Mouse (Mus musculus): ENCODE results near the gene Chd2.
"Not testable (repeated sequence)": the region's sequence is repeated elsewhere in the genome, so short reads cannot be mapped to it uniquely, and the experiment has no call there.

Chd2 gene

DNA sequence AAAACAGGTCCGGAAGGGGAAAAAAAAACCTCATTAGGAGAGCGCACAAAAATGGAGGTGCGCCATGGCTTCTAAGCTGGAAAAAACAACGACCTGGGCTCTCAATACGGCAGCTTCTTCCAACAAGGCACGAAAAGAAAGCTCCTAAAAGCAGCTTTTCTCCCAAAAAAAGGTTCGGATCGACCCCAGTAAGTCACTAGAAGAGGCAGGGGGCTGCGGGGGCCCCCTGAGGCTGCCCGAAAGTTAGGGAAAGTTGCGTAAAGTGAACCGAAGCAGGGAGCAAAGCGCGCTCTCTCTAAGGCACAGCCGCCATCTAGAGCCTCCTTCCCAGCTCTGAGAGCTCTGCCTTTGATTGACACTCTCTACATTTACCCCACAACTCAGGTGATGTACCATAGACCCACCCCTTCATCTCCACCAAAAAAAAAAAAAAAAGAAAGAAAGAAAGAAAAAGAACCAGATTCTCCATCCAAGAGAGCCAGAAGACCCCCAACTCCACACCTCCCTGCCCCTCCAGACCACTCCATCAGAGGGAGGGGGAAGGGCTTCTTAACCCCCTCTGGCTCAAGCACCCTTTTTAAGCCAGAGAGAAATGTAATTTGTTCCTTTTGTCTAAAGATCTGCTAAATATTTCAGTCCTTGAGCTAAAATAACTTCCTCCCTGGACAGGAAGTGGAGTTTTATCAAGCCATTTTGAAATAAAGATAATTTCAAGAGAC lies at the start of gene Chd2:
TSS of gene Chd2 (minus strand) at position 419 of the 719 bp plus-strand sequence.
- DNase-seq (ENCODE audit: low read depth, low spot score): peak; percentile 89

DNA sequence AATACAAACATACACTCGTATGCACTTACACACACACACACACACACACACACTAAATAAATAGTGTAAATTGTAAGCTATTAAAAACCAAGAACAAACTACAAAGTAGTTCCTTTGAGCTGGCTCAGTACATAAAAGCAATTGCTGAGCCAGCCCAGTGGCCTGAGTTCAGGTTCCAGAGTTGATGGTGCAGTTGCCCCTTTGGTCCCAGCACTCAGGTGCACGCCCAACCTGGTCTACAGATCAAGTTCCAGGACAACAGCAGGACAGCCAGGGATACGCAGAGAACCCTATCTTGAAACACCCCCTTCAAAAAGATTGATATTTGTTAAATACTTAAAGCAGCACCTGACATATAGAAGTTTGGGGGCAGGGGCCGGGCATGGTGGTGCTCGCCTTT lies 49.1 kb upstream of the Chd2 start:
- DNase-seq (ENCODE audit: low read depth, low spot score): no peak

DNA sequence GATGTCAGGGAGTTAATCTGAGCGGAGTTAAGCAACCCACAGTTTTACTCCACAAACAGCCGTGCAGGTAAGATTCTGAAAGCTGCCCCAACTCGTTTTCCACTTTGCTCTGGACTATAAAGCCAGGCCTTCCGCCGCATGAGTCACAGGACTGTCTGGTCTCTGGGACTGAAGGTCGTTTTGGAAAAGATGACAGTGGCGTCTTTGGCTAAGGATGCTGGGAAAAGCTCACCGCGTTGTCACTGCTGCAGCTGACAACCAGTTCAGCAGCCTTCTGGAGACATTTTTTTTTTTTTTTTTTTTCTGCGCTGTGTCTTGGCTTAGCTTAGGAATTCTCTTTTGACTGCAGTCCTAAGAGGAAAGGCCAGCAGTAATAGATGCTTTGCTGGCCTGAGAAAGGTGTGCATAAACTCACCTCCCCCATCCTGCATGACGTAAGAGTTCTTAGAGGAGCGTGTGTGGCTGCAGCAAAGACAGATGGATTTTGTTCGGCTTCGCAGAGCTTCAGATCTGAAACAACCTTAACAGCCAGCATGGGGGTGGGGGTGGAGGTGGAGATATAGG lies 47.7 kb upstream of the Chd2 start:
- peak; percentile 25 for DNase-seq (ENCODE audit: low read depth, low spot score)

DNA sequence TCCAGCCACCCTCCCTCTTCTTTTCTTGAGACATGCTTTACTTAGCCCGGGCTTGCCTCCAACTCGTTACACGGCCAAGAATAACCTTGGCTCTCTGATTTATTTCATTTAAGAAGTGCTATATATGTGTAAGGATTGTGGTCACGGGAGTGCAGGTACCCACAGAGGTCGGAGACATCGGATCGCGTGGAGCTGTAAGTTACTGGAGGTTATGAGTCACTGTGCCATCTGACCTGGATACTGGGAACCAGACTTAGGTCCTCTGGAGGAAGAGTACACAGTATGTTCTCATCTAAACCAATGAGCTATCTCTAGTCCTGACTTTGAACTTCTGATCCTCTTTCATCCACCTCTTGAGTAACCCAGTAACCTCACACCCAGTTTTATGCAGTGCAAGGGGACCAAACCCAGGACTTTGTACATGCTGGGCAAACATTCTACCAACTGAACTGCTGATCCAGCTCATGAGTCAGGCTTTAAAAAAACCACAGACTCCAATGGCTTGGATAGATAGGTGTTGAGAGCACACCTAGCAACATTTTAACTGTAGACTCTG lies 46.8 kb upstream of the Chd2 start:
- no peak for DNase-seq (ENCODE audit: low read depth, low spot score)

DNA sequence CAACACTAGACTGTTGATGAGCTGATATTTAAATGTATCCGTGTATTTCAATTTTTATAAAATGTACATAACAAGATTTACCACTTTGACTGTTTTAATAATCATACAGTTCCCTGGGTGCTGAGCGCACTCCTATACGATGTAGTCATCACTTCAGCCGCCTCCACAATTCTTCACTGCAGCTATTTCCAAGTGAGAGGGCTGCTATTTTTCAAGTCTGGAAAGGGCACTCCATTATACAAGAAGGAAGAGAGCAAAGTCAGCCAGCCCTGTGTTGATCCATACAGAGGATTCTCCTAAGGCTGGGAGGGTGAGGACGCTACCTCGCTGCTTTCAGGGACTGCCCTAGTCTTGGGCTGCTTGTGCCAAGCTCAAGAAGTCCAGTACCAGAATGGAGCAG lies 45.1 kb upstream of the Chd2 start:
- no peak for DNase-seq (ENCODE audit: low read depth, low spot score)

DNA sequence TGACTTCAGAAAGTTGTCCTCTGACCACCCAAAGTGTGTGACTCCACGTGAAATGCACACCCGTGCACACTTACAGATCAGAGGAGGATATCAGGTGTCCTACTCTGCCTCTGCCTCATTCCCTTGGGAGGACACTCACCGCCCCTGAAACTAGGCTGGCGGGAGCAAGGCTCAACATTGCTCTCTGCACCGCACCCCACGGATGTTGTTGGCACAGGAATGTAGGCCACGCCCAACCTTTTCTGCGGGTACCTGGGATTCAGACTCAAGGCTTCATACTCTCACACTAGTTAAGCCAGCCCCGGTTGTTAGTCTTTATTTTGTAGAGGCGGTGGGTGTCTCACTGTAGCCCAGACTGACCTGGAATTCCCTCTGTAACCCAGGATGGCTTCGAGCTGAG lies 44.6 kb upstream of the Chd2 start:
- DNase-seq (ENCODE audit: low read depth, low spot score): peak; percentile 88

DNA sequence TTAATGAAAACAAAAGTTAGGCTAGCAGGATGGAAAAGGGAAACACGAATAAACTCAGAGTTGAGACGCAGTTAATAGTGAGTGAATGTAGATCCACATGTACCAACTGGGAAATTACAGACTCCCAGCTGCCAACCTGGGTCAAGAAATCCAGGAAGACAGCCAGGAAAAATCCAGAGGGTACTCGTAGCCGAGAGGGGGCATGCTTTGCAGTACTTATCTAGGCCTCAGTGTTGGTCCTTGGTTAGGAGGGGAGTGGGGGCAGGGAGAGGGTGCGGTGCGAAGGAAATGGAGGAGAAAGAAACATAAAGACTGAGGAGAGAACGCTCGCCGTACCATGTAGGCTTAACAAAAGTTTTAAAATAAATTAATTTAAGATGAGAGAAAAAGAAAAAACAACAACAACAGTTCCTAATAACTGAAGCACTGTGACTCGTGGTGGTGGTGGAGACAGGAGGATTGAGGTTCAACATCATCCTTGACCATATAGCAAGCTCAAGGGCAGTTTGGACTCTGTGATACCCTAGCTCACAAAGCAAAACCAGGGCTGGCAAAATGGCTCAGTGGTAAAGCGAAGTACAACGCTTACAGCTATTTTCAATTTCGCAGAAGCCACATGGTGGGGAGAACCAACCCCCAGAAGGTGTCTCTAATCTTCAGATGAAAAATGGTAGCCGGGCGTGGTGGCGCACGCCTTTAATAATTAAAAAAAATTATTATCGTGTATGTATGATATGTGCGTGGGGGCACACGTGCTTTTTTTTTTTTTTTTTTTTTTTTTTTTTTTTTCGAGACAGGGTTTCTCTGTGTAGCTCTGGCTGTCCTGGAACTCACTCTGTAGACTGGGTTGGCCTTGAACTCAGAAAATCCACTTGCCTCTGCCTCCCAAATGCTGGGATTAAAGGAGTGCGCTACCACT lies 43.7 kb upstream of the Chd2 start:
- DNase-seq (ENCODE audit: low read depth, low spot score): peak; percentile 69

DNA sequence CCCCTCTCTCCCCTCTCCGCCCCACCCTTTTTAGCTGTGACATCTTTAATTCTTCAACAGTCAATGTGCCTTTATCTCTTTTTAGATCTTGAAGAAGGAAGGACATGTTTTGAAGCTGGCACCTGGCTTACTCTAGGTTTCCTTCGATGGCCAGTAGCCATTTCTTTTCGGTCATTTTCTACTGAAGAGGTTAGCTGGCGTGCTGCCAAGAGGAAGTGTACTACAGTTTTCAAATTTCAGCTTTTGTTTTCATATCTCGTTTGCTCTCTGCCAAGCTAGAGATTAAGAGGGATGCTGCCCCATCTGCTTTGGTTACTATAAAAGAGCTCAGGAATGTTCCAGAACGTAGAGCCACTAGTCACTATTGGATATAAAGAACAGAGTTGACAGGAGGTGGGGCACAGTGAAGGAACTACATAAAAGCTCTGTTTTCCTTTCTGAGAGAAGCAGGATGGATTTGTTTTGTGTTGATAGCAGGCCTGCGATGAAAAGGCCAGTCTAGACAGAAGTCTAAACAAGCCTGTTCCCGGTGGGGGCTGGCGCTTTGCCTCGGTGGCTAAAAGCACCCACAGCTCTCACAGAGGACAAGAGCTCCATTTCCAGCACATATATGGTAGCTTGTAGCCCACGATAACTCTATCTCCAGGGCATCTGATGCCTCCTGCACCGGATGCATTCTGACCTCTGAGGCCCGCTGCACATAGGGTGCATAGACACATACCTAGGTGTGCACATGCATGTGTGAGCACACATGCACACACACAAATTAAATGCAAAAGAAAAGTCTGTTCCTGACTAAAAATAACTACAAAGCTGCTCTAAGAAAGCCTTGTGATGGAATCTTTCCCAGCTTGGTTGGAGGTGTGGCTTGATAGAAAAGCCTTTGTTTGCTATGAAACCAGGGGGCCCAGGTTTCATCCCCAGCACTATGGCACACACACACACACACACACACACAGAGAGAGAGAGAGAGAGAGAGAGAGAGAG lies 42.7 kb upstream of the Chd2 start:
- DNase-seq (ENCODE audit: low read depth, low spot score): no peak

DNA sequence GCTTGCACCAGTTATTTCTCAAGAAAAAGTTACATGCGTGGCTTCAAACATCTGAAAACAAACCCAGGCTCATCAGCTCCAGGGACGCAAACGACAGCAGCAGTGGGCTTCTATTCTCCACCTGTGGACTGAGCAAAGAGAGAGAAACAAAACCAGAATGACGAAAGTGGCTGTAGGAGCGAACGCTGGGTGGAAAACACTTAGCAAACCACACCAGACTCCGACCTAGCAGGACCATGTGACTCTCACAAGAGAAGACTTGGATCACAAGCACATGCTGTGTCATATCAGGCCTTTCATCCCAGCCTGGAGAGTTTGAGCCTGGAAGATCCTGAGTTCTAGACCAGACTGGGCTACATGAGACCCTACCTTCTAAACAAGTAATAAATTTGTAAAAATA lies 41.8 kb upstream of the Chd2 start:
- no peak for DNase-seq (ENCODE audit: low read depth, low spot score)

DNA sequence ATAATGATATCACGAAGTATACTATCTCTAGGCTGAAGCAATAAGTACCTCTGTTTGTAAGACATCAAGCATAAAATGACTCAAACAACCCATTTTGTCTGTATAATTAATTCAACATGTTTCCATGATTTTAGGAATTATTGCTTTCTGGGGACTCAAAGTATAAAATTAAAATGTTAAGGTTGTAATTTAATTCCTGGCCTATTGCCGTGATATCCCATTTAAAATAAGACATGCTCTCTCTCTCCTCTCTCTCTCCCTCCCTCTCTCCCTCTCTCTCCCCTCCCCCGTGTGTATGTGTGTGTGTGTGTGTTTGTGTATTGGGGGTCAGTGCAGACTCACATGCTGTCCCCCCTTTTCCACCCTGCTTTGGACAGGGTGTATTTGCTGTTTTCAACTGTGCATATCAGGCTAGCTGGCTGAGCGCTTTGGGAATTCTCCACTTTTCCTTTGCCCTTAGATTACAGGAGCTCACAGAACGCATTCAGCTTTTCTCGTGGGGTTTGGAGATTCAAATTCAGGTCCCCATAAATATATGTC lies 40.3 kb upstream of the Chd2 start:
- DNase-seq (ENCODE audit: low read depth, low spot score): no peak

DNA sequence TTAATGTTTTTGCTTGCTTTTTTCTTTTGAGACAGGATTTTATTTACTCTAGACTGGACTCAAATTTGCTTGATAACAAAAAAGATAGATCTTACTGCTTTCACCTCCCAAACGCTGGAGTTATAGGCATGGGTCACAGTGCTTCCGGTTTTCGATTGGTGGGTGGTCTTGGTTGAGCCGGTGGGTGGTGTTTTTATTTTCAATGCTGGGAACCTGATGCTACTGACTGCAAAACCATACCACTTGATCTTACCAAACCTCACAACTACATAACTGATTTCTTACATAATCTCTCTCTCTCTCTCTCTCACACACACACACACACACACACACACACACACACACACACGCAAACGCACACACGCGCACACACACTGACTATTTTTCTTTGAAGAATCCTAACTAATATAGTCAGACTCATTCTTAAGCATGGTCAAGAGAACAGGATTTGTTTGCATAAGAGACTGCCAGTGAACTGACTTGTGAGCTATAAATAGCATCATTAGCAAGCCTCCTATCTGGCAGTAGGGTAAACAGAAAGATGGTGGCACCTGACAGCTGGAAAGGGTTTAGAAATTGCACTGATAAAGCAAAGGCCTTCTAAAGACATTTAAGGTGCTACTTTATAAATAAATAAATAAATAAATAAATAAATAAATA lies 37.6 kb upstream of the Chd2 start:
- no peak for DNase-seq (ENCODE audit: low read depth, low spot score)

DNA sequence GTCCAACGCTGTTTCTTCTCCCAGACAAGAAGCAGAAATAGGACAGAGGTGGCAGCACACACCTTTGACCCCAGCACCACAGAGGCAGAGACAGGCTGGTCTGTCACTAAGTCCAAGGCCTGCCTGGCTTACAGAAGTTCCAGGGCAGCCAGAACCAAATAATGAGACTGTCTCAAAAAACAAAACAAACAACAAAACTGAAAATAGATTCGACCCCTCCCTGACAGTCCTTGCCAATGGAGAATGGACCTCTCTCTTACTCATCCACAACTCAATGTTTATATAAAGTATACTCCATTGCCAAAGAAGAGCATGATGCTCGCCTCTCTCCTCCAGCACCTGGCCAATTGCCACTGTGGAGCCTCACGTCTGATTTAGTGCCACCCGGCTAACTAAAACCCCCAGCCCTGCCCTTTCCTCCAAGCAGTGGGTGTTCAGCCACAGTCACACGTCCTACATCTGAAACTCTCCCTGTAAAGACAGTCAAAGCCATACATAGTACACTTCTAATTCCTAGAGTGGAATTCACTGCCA lies 36.3 kb upstream of the Chd2 start:
- no peak for DNase-seq (ENCODE audit: low read depth, low spot score)

DNA sequence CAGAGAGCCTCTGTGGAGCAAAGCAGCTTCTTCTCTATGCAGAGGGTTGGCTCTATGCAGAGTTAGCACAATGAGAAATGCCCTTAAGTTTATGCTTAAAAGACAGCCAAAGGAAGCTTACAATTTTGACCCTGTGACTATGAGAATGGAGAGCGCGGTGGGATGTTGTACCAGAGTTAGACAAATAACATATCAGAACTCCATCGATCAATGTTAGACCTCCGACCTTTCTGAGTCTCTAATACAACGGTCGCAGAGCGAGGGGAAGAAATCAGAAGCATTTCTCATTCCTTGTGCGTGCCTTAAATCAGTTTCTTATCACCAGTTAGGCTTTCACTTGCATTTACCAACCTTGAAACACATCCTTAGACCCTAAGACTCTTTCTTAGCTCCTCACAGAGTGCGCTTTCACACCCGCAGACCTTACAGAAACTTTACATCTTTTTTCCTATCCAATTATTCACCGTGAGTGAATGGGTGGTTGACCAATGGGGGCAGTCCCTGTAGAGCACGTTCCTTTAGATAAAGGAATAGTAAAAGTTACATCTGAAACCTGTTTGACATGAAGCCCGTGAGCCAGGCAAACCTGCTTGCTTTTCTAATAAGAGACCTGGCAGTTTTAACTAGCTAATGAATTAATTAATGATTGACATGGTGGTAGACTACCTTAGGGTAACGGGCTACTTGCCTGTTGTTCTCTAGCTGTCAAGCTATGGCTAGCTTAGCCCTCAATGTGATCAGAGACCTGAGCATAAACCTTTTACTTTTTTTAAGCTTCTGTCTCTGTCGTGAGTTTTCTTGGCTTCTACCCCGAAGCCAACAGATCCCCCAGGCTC lies 34.7 kb upstream of the Chd2 start:
- DNase-seq (ENCODE audit: low read depth, low spot score): no peak

DNA sequence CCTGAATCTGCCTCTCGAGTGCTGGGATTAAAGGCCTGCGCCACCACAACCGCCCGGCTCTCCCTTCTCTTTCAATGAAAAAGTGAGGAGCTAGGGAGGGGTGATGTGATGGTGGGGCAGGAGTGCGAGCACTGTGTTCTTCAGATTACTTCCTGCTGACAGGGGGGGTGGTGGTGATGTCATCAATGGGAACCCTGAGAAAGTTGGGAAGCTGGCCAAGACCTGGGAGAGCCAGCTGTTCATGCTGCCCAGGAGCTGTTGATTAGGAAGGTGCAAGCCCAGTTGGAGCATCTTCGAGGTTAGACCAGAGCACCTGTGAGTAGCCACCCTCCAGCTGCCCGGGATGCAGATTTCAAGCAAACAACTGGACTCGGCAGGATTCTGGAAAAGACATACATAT lies 33.6 kb upstream of the Chd2 start:
- DNase-seq (ENCODE audit: low read depth, low spot score): no peak

DNA sequence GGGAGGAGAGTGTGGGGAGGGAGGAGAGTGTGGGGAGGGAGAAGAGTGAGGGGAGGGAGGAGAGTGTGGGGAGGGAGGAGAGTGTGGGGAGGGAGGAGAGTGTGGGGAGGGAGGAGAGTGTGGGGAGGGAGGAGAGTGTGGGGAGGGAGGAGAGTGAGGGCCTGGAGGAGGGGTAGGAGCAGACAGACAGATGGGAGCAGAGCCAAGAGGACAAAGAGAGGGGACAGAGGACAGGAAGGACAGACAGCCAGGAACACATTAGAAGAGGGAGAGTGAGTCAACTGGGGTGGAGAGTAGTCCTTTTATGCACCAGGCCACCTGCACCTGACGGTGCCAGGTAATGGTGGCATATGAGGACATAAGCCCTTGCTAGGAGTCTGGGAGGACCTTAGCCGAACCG lies 33.0 kb upstream of the Chd2 start:
- DNase-seq (ENCODE audit: low read depth, low spot score): not testable (repeated sequence)

DNA sequence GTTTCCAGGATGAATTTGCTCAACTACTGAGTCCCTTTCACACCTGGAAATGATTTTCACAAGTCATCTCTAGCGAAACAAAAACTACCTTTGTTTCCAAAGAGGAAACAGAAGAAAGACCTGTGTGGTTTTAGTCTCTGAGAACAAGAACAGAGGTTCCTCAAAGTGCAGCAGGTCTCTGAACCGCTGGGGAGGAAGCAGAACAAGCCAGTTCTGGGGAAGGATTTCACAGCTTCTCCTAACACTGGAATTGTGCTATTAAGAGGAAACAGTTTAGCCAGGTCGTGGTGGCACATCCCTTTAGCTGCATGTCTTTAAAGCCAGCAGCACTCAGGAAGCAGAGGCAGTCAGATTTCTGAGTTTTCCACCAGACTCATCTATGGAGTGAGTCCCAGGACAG lies 30.9 kb upstream of the Chd2 start:
- no peak for DNase-seq (ENCODE audit: low read depth, low spot score)

DNA sequence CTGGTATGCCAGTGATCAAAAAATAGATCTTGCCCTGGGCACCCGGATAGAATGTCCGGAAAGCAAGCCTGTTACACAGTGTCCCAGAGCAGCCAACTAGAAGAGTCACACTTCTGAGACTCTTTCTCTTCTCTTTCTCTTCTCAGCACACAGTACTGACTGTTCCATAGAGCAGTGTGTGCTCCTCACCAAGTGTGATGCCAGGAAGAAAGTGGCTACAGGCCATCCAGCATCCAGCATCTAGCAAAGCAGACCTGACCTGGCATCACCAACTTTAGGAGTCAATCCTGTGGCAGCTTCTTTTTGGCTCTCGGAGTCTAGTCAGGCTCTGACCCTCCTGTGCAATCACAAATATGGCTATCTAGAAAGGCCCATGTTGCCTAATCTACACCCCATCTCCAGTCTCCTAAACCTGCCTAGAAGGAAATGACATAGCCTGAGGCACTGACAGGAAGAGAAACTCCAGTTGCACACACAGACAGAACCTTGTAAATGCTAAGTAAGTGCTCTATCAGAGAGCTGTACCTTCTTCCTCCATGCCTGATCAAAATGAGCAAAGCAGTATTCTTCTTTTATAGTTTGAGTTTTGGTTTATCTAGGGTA lies 27.3 kb upstream of the Chd2 start:
- DNase-seq (ENCODE audit: low read depth, low spot score): no peak

DNA sequence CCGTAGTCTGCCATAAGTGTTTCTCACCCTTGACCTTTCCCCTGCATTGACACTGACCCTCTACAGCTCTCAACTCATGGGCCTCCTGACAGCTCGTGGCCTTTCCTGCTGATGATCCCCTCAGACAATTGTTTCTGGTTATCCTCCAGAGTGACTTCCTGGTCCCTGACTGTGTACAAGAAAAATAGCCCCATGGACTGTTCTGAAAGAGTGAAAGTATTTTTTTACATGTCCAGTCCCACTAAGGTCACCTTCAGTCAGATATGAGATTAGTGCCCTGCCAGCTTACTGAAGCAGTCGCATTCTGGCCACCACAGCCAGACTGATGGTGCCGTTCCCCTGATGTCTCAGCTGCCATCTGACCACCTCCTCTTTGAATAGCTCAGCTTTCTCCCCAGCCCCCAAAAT lies 26.1 kb upstream of the Chd2 start:
- no peak for DNase-seq (ENCODE audit: low read depth, low spot score)

DNA sequence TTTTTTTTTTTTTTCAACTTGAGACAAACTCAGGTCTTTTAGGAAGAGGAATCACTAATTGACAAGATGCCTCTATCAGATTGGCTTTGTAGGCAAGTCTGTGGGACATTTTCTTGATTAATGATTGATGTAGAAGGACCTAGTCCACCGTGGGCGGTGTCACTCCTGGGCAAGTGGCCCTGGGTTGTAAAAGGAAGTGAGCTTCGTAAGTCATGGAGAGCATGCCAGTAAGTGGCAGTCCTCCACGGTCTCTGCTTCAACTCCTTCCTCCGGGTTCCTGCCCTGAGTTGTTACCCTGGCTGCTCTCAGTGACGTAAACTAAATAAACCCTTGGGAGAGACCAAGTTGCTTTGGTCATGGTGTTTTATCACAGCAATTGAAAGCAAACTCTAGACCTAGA lies 22.5 kb upstream of the Chd2 start:
- DNase-seq (ENCODE audit: low read depth, low spot score): no peak

Measured in ES-CJ7 (cell line).